In genomic region chr9:53669680-53670219, GRCm38 (mm10) we compare ENCODE assay signal across 8 mouse cellular contexts. TPM values are rescaled to one million over a fixed set of nuclear protein-coding genes. Genes with fewer than 3 reads are reported as not detected.
DNase-seq lines count a peak whose midpoint lies in the region; ATAC-seq and TF ChIP-seq lines count a peak whose summit lies in the region.

Cul5 (minus strand) TSS chr9:53670014.

- no peak for TF ChIP-seq EP300 in heart, adult 2 months (IDR thresholded peaks at IDR 0.05; ENCODE audit: insufficient read depth, low read depth, low read length)

- H3K4me2 ChIP-seq in limb, embryonic 15.5 days, result no peak within 1 kb of the TSS

- TF ChIP-seq POLR2A in heart, adult 2 months (IDR thresholded peaks at IDR 0.05; ENCODE audit: insufficient read depth, low read depth, low read length), result no peak
- no peak for TF ChIP-seq POLR2A in kidney, adult 2 months (IDR thresholded peaks at IDR 0.05; ENCODE audit: low read depth, low read length)
- TF ChIP-seq POLR2A in thymus, adult 2 months (IDR thresholded peaks at IDR 0.05; ENCODE audit: control insufficient read depth, extremely low read depth, insufficient read depth, low read length, poor library complexity), result no peak

- H3K9me3 ChIP-seq in limb, embryonic 15.5 days, result no peaks in the 10 kb centered on the region

- H3K4me1 ChIP-seq in heart, adult 2 months (ENCODE audit: control insufficient read depth, insufficient read depth, low read length), result peaks cover 4% of the 10 kb centered on the region
- H3K4me1 ChIP-seq in kidney, adult 2 months (ENCODE audit: control insufficient read depth, insufficient read depth, low read length), result peaks cover 11% of the 10 kb centered on the region
- H3K4me1 ChIP-seq in limb, embryonic 15.5 days, result peaks cover 14% of the 10 kb centered on the region
- peaks cover 5% of the 10 kb centered on the region for H3K4me1 ChIP-seq in thymus, adult 2 months (replicated peaks; ENCODE audit: control insufficient read depth, insufficient read depth, low read length)

- intact Hi-C loops in heart, adult 2 months (cut with DNase I), result loop anchor here (5.0 kb wide), 3 partner anchors 57 to 422 kb away; partner anchors contain the start of genes Acat1, Atm, Ddx10 and Npat

- peak; percentile 51 for TF ChIP-seq CTCF in heart, adult 2 months (IDR thresholded peaks at IDR 0.05)
- TF ChIP-seq CTCF in kidney, adult 2 months (conservative IDR thresholded peaks at IDR 0.05; ENCODE audit: insufficient read depth, insufficient read length, low read depth, low read length), result no peak
- no peak for TF ChIP-seq CTCF in thymus, adult 2 months (IDR thresholded peaks at IDR 0.05; ENCODE audit: borderline replicate concordance, control insufficient read depth, extremely low read depth, insufficient read depth, low read length, poor library complexity)

- peaks cover 2% of the 10 kb centered on the region; the same call in 1 of the 2 replicates for H3K79me2 ChIP-seq in heart, adult 2 months (replicated peaks; ENCODE audit: control insufficient read depth, insufficient read depth, low read length)

- ATAC-seq in limb, embryonic 15.5 days (ENCODE audit: insufficient number of reproducible peaks, low FRiP score, low TSS enrichment, low read depth), result no peak
- no peak for ATAC-seq in monocyte, adult 5-6 weeks (replicated peaks; ENCODE audit: insufficient number of reproducible peaks, low FRiP score, low TSS enrichment, poor library complexity, severe bottlenecking)

- peaks cover 10% of the 10 kb centered on the region; the same call in 1 of the 2 replicates for H3K36me3 ChIP-seq in heart, adult 2 months (ENCODE audit: control insufficient read depth, insufficient read depth, low read length)
- H3K36me3 ChIP-seq in kidney, adult 2 months (ENCODE audit: control insufficient read depth, insufficient read depth, low read length), result no peaks in the 10 kb centered on the region
- H3K36me3 ChIP-seq in limb, embryonic 15.5 days, result no peaks in the 10 kb centered on the region
- no peaks in the 10 kb centered on the region for H3K36me3 ChIP-seq in thymus, adult 2 months (ENCODE audit: control insufficient read depth, insufficient read depth, low read length)

- H3K9ac ChIP-seq in heart, adult 2 months (ENCODE audit: low read depth, low read length), result no peak within 1 kb of the TSS
- no peak within 1 kb of the TSS for H3K9ac ChIP-seq in limb, embryonic 15.5 days

- WGBS in heart, adult 2 months, result 56% methylated on average over 5 of the region's 5 CpGs
- 61% methylated on average over 5 of the region's 5 CpGs for WGBS in kidney, adult 2 months
- WGBS in limb, embryonic 15.5 days, result 50% methylated on average over 5 of the region's 5 CpGs
- 64% methylated on average over 5 of the region's 5 CpGs for WGBS in thymus, adult 2 months

- no peak within 1 kb of the TSS for H3K4me3 ChIP-seq in heart, adult 2 months
- no peak within 1 kb of the TSS for H3K4me3 ChIP-seq in kidney, adult 2 months (ENCODE audit: insufficient read depth, low read depth, low read length)
- H3K4me3 ChIP-seq in limb, embryonic 15.5 days, result no peak within 1 kb of the TSS
- no peak within 1 kb of the TSS for H3K4me3 ChIP-seq in thymus, adult 2 months (ENCODE audit: control insufficient read depth, insufficient read depth, low read length)

- H3K27ac ChIP-seq in heart, adult 2 months, result no peak within 1 kb of the TSS
- H3K27ac ChIP-seq in kidney, adult 2 months (ENCODE audit: insufficient read depth, low read depth, low read length), result no peak within 1 kb of the TSS
- H3K27ac ChIP-seq in limb, embryonic 15.5 days, result no peak within 1 kb of the TSS
- H3K27ac ChIP-seq in thymus, adult 2 months (ENCODE audit: control insufficient read depth, insufficient read depth, low read length), result no peak within 1 kb of the TSS

- peak; percentile 38 for DNase-seq in layer of hippocampus, adult 11-12 months (ENCODE audit: low spot score)
- DNase-seq in layer of hippocampus, adult 9-10 months (ENCODE audit: low spot score), result no peak
- DNase-seq in embryo, embryonic 10.5 days (ENCODE audit: low spot score), result peak; percentile 64
- peak in 1 of 2 experiments; percentile 21 for DNase-seq in heart, adult 2 months
- peak; percentile 71 for DNase-seq in kidney, adult 2 months
- DNase-seq in thymus, adult 2 months, result peak; percentile 66

- no peaks in the 10 kb centered on the region for H3K27me3 ChIP-seq in heart, adult 2 months (ENCODE audit: control insufficient read depth, insufficient read depth, low read length)
- H3K27me3 ChIP-seq in kidney, adult 2 months (replicated peaks; ENCODE audit: control insufficient read depth, insufficient read depth, low read length), result no peaks in the 10 kb centered on the region
- no peaks in the 10 kb centered on the region for H3K27me3 ChIP-seq in limb, embryonic 15.5 days
- H3K27me3 ChIP-seq in thymus, adult 2 months (ENCODE audit: control insufficient read depth, insufficient read depth, low read length), result no peaks in the 10 kb centered on the region

RNA-seq across cellular contexts. Expression of gene Cul5, which starts in this region (rescaled TPM):
- total RNA-seq in heart, adult 2 months (2021), result 10 to 100 TPM; 43.0 to 45.4 TPM
- polyA plus RNA-seq in heart, adult 2 months (2012; rRNA removed), result 6.1 and 11.3 TPM in 2 replicates
- 4.2 and 5.4 TPM in 2 replicates for polyA plus RNA-seq in kidney, adult 2 months (2012; rRNA removed)
- 29.0 and 32.9 TPM in 2 replicates for polyA plus RNA-seq in limb, embryonic 15.5 days (2015; fragmentation: Nextera tagmentation; extraction: Ambion mirVana)
- 42.6 to 51.6 TPM (median 49.2 TPM) in 3 replicates for total RNA-seq in monocyte, adult 5-6 weeks (2017)
- polyA plus RNA-seq in thymus, adult 2 months (2012; rRNA removed), result 6.1 and 8.7 TPM in 2 replicates
